Mouse (Mus musculus) embryonic facial prominence, embryonic 12.5 days (tissue): Measurements from ENCODE around the gene Zfp518a. TPM values are rescaled to one million over a fixed set of nuclear protein-coding genes. Genes with fewer than 3 reads are reported as not detected.

Source experiments
- microRNA-seq: library from miRNA; unstranded; fragments of <30 nt; microRNA quantifications from one replicate; pipeline ENCODE4, GENCODE M21; 2017
- polyA plus RNA-seq: library from polyadenylated mRNA; unstranded; fragments of >200 nt; fragmentation: Nextera tagmentation; extraction: Ambion mirVana; gene quantifications from 2 replicates; pipeline ENCODE4 v1.2.1, GENCODE M21; 2016

Zfp518a gene
- polyA plus RNA-seq, 1 experiment from 2014 or later, result 13.5 TPM

Small RNA genes lying within 50 kb of the gene (microRNA-seq; reads per million reads assigned to microRNA genes)
- gene Mir8092, result 2.0 reads per million, percentile 5 among the genes with 10 or more reads in this experiment

Other genes with a start within 250 kb of the Zfp518a start
- gene Cc2d2b, start 146.0 kb upstream of the Zfp518a start, polyA plus RNA-seq, result 0.50 and 0.55 TPM in 2 replicates
- gene Ccnj, start 63.4 kb upstream of the Zfp518a start, polyA plus RNA-seq, result 23.7 and 23.9 TPM in 2 replicates
- gene Blnk, start 99.8 kb downstream of the Zfp518a start, polyA plus RNA-seq, result 1.3 and 1.6 TPM in 2 replicates
- gene Dntt, start 134.6 kb downstream of the Zfp518a start, polyA plus RNA-seq, result not detected in 2 replicates
- gene Opalin, start 182.4 kb downstream of the Zfp518a start, polyA plus RNA-seq, result not detected in 2 replicates